Mouse (Mus musculus) lung, embryonic 14.5 days (tissue): ENCODE results near the gene Zfp618. TPM values are rescaled to one million over a fixed set of nuclear protein-coding genes. Genes with fewer than 3 reads are reported as not detected.
A peak's percentile ranks its signal among the peaks of the same experiment; 100 is the strongest.

Experiments
- ATAC-seq: fragments of 200-750 bp; cut with Nextera tagmentation; 2 replicates; pipeline ENCODE4 v1.8.0; 2017; ENCODE audit warnings: mild to moderate bottlenecking, moderate TSS enrichment, moderate library complexity; ENCODE audit not compliant: insufficient read depth
- DNase-seq: peaks from one replicate; pipeline ENCODE4 v3.0.0-alpha.2; 2015
- H3K27ac ChIP-seq: fragments of 300-500 bp; sonication (generic); 2 replicates; pipeline ENCODE4 v1.5.1; 2014; ENCODE audit warnings: low read depth, mild to moderate bottlenecking, moderate library complexity
- H3K27me3 ChIP-seq: fragments of 300-500 bp; sonication (generic); 2 replicates; pipeline ENCODE4 v1.6.1; 2014; ENCODE audit warnings: low read length, control low read depth; ENCODE audit not compliant: insufficient read depth
- H3K36me3 ChIP-seq: fragments of 300-500 bp; sonication (generic); 2 replicates; pipeline ENCODE4 v1.6.1; 2014; ENCODE audit warnings: control low read depth; ENCODE audit not compliant: insufficient read depth
- H3K4me1 ChIP-seq: fragments of 300-500 bp; sonication (generic); 2 replicates; pipeline ENCODE4 v1.6.1; 2014; ENCODE audit warnings: antibody characterized with exemption, control low read depth; ENCODE audit not compliant: insufficient read depth
- H3K4me2 ChIP-seq: fragments of 300-500 bp; sonication (generic); 2 replicates; pipeline ENCODE4 v1.6.1; 2014; ENCODE audit warnings: mild to moderate bottlenecking
- H3K4me3 ChIP-seq: fragments of 300-500 bp; sonication (generic); 2 replicates; pipeline ENCODE4 v1.5.1; 2014; ENCODE audit warnings: low read depth, low read length
- H3K9ac ChIP-seq: fragments of 300-500 bp; sonication (generic); 2 replicates; pipeline ENCODE4 v1.6.1; 2014
- H3K9me3 ChIP-seq: fragments of 300-500 bp; sonication (generic); 2 replicates; pipeline ENCODE4 v1.6.1; 2016; ENCODE audit warnings: low read depth, low read length, control low read depth
- CTCF ChIP-seq: IDR thresholded peaks from 2 replicates; pipeline ENCODE4 v1.5.1; 2016; ENCODE audit warnings: antibody characterized with exemption, low read depth
- WGBS: fragments of 180-500 bp; shearing (Covaris S2); extraction: QIAGEN DNeasy Blood & Tissue Kit; methylation state at CpG from one replicate; pipeline ENCODE4 v1.1.7; 2014; 5-methylcytosine and 5-hydroxymethylcytosine counted together
- polyA plus RNA-seq: library from polyadenylated mRNA; unstranded; fragments of >200 nt; fragmentation: Nextera tagmentation; extraction: Ambion mirVana; gene quantifications from 2 replicates; pipeline ENCODE4 v1.2.1, GENCODE M21; 2014

Gene Zfp618
- polyA plus RNA-seq, 1 experiment from 2014 or later, result 24.5 TPM

- no peak overlapping the region for H3K4me2 ChIP-seq
- H3K9me3 ChIP-seq, result no peaks in the 10 kb centered on the region
- no peaks in the 10 kb centered on the region for H3K36me3 ChIP-seq
- TF ChIP-seq CTCF, result no peak
- H3K27me3 ChIP-seq, result no peaks in the 10 kb centered on the region
- no peak overlapping the region for H3K27ac ChIP-seq
- DNase-seq (no peak), ATAC-seq (no peak)
- WGBS, result 71% methylated on average over 4 of the region's 4 CpGs
- H3K4me1 ChIP-seq, result no peaks in the 10 kb centered on the region
- H3K9ac ChIP-seq, result no peak overlapping the region
- H3K4me3 ChIP-seq, result no peak overlapping the region
These were observed 72.2 kb downstream of the Zfp618 start for GRCm38 (mm10) chr4:63037555-63037954.

- WGBS, result 71% methylated on average over 2 of the region's 2 CpGs
- no peak overlapping the region for H3K27ac ChIP-seq
- no peak for DNase-seq
These were observed 72.9 kb downstream of the Zfp618 start for GRCm38 (mm10) chr4:63038265-63038664.

GRCm38 (mm10) chr4:63038937-63039336 is 73.6 kb downstream of the Zfp618 start:
- Histone ChIP-seq H3K4me2 (no peak overlapping the region), H3K36me3 (no peaks in the 10 kb centered on the region), H3K27me3 (no peaks in the 10 kb centered on the region), H3K9me3 (no peaks in the 10 kb centered on the region), H3K4me3 (no peak overlapping the region), H3K9ac (no peak overlapping the region), H3K27ac (no peak overlapping the region), H3K4me1 (no peaks in the 10 kb centered on the region)
- whole genome bisulfite sequencing, result 66% methylated on average over 10 of the region's 10 CpGs
- no peak for DNase-seq
- no peak for ATAC-seq
- no peak for TF ChIP-seq CTCF

More at GRCm38 (mm10) chr4:63038265-63038664, 72.9 kb downstream of the Zfp618 start:
- no peak for TF ChIP-seq CTCF
- Histone ChIP-seq H3K9me3 (no peaks in the 10 kb centered on the region), H3K4me3 (no peak overlapping the region), H3K4me2 (no peak overlapping the region), H3K27me3 (no peaks in the 10 kb centered on the region), H3K4me1 (no peaks in the 10 kb centered on the region), H3K36me3 (no peaks in the 10 kb centered on the region), H3K9ac (no peak overlapping the region)
- ATAC-seq, result no peak

GRCm38 (mm10) chr4:63048606-63049005 is 83.2 kb downstream of the Zfp618 start:
- Histone ChIP-seq H3K9ac (no peak overlapping the region), H3K27me3 (no peaks in the 10 kb centered on the region), H3K27ac (0 out of 2 replicates have a peak overlapping the region, but pooled peaks have one; percentile 24), H3K4me1 (peaks cover 18% of the 10 kb centered on the region), H3K36me3 (no peaks in the 10 kb centered on the region), H3K4me2 (no peak overlapping the region), H3K4me3 (no peak overlapping the region), H3K9me3 (no peaks in the 10 kb centered on the region)
- no peak for DNase-seq
- 79% methylated on average over 3 of the region's 3 CpGs for WGBS
- no peak for TF ChIP-seq CTCF
- ATAC-seq, result no peak

- DNase-seq (peak; percentile 21), ATAC-seq (no peak)
- Histone ChIP-seq H3K4me1 (peaks cover 18% of the 10 kb centered on the region), H3K4me3 (no peak overlapping the region), H3K27me3 (no peaks in the 10 kb centered on the region), H3K9ac (no peak overlapping the region), H3K36me3 (no peaks in the 10 kb centered on the region), H3K9me3 (no peaks in the 10 kb centered on the region), H3K27ac (peak overlapping the region; percentile 70; the same call in 1 of the 2 replicates), H3K4me2 (no peak overlapping the region)
- TF ChIP-seq CTCF, result no peak
These were observed 84.4 kb downstream of the Zfp618 start for GRCm38 (mm10) chr4:63049596-63050318.

- no peaks in the 10 kb centered on the region for H3K27me3 ChIP-seq
- H3K4me2 ChIP-seq, result no peak overlapping the region
- no peak for ATAC-seq
- no peaks in the 10 kb centered on the region for H3K9me3 ChIP-seq
- H3K36me3 ChIP-seq, result no peaks in the 10 kb centered on the region
- 53% methylated on average over 4 of the region's 4 CpGs for WGBS
- DNase-seq, result peak; percentile 17
- no peak overlapping the region for H3K4me3 ChIP-seq
- no peak overlapping the region for H3K9ac ChIP-seq
- no peak for TF ChIP-seq CTCF
- H3K27ac ChIP-seq, result no peak overlapping the region
- H3K4me1 ChIP-seq, result peaks cover 18% of the 10 kb centered on the region
These were observed 84.9 kb downstream of the Zfp618 start for GRCm38 (mm10) chr4:63050319-63050676.

GRCm38 (mm10) chr4:63050949-63051348 is 85.6 kb downstream of the Zfp618 start:
- no peaks in the 10 kb centered on the region for H3K27me3 ChIP-seq
- H3K9ac ChIP-seq, result no peak overlapping the region
- no peak for ATAC-seq
- DNase-seq, result no peak
- no peaks in the 10 kb centered on the region for H3K36me3 ChIP-seq
- 74% methylated on average over 4 of the region's 4 CpGs for WGBS
- H3K9me3 ChIP-seq, result no peaks in the 10 kb centered on the region
- H3K4me1 ChIP-seq, result peaks cover 18% of the 10 kb centered on the region
- no peak for TF ChIP-seq CTCF
- H3K4me2 ChIP-seq, result no peak overlapping the region
- H3K4me3 ChIP-seq, result no peak overlapping the region
- no peak overlapping the region for H3K27ac ChIP-seq
